Mouse (Mus musculus) CH12.LX (cell line): ENCODE measurements around the gene Kdr.

Experiments
- CTCF ChIP-seq, 2 experiments: IDR thresholded peaks in 1 of 2; conservative IDR thresholded peaks in 1 of 2; 2 replicates each; pipeline ENCODE4 v1.5.1; 2011 to 2012; ENCODE audit warnings: low read depth in 2 of 2, low read length in 2 of 2, improper control_type of control experiment in 1 of 2, inconsistent platforms in 1 of 2, mild to moderate bottlenecking in 1 of 2, moderate library complexity in 1 of 2
- HCFC1 ChIP-seq: IDR thresholded peaks from 2 replicates; pipeline ENCODE4 v1.6.1; 2012; ENCODE audit warnings: low read depth, mild to moderate bottlenecking, inconsistent platforms, low read length, improper control_type of control experiment
- MAFK ChIP-seq: IDR thresholded peaks from 2 replicates; pipeline ENCODE4 v1.6.1; 2011; ENCODE audit warnings: low read length, improper control_type of control experiment; ENCODE audit not compliant: insufficient replicate concordance
- MXI1 ChIP-seq: IDR thresholded peaks from 2 replicates; pipeline ENCODE4 v1.6.1; 2011; ENCODE audit warnings: mild to moderate bottlenecking, low read depth, low read length, improper control_type of control experiment
- POLR2A ChIP-seq: IDR thresholded peaks from 2 replicates; pipeline ENCODE4 v1.6.1; 2011; ENCODE audit warnings: low read depth, mild to moderate bottlenecking, improper control_type of control experiment, low read length
- USF1 ChIP-seq: IDR thresholded peaks from 2 replicates; pipeline ENCODE4 v1.6.1; 2014; ENCODE audit warnings: low read depth, mild to moderate bottlenecking, inconsistent platforms, low read length, improper control_type of control experiment
- ZKSCAN1 ChIP-seq: IDR thresholded peaks from 2 replicates; pipeline ENCODE4 v1.6.1; 2012; ENCODE audit warnings: low read depth, inconsistent platforms, low read length, improper control_type of control experiment, borderline replicate concordance
- ZNF384 ChIP-seq: IDR thresholded peaks from 2 replicates; pipeline ENCODE4 v1.6.1; 2012; ENCODE audit warnings: low read depth, low read length, improper control_type of control experiment, inconsistent platforms

DNA sequence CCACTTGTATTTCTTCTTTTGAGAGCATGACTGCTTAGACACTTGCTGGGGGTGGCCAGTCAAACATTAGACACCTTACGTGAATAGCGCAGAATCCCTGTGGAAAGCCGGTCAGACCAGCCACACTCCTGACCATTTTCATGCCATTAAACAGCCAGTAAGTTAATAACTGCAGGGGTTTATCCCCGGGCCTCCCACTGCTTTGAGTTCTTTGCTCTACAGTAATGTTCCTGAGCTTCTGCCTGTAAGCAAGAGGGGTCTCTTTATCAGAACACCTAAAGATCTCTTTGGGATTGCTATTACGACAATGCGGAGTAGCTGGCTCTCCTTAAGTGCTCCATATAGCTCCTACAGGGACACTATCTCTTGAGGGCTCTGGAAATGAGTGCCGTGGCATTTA lies 58.7 kb downstream of the Kdr start:
- TF ChIP-seq MXI1 (no peak), ZNF384 (no peak), MAFK (no peak), CTCF (conservative IDR thresholded peaks at IDR 0.05 in 1 of 2, IDR thresholded peaks at IDR 0.05 in 1 of 2; ENCODE audit: low read depth in 2 of 2, low read length in 2 of 2) (no peak), POLR2A (no peak), HCFC1 (no peak), ZKSCAN1 (no peak), USF1 (no peak)
